Mouse (Mus musculus) limb, embryonic 10.5 days (tissue): ENCODE data around the gene Tubb4a. TPM values are rescaled to one million over a fixed set of nuclear protein-coding genes. Genes with fewer than 3 reads are reported as not detected.
"Not testable (repeated sequence)": the region's sequence is repeated elsewhere in the genome, so short reads cannot be mapped to it uniquely, and the experiment has no call there.

Experiments used
- DNase-seq: peaks from one replicate; pipeline ENCODE4 v3.0.0-alpha.2; 2017; ENCODE audit warnings: low spot score
- H3K27ac ChIP-seq: fragments of 300-500 bp; sonication (generic); 2 replicates; pipeline ENCODE4 v1.5.1; 2016; ENCODE audit warnings: mild to moderate bottlenecking
- H3K27me3 ChIP-seq: fragments of 300-500 bp; sonication (generic); 2 replicates; pipeline ENCODE4 v1.6.1; 2016; ENCODE audit warnings: low read depth, mild to moderate bottlenecking; ENCODE audit not compliant: poor library complexity, severe bottlenecking
- H3K36me3 ChIP-seq: fragments of 300-500 bp; sonication (generic); 2 replicates; pipeline ENCODE4 v1.6.1; 2016; ENCODE audit warnings: mild to moderate bottlenecking, moderate library complexity
- H3K4me1 ChIP-seq: fragments of 300-500 bp; sonication (generic); 2 replicates; pipeline ENCODE4 v1.6.1; 2016
- H3K4me3 ChIP-seq: fragments of 300-500 bp; sonication (generic); 2 replicates; pipeline ENCODE4 v1.5.1; 2016; ENCODE audit warnings: mild to moderate bottlenecking, moderate library complexity
- H3K9me3 ChIP-seq: fragments of 300-500 bp; sonication (generic); replicated peaks from 2 replicates; pipeline ENCODE4 v1.6.1; 2016; ENCODE audit warnings: mild to moderate bottlenecking
- WGBS: fragments of 180-500 bp; shearing (Covaris S2); methylation state at CpG from one replicate; pipeline ENCODE4 v1.1.7; 2016; 5-methylcytosine and 5-hydroxymethylcytosine counted together
- polyA plus RNA-seq: library from polyadenylated mRNA; unstranded; fragments of >200 nt; fragmentation: Nextera tagmentation; extraction: Ambion mirVana; gene quantifications from 2 replicates; pipeline ENCODE4 v1.2.1, GENCODE M21; 2016

The Tubb4a gene
- 3.3 and 5.4 TPM in 2 replicates for polyA plus RNA-seq

- Histone ChIP-seq H3K4me3 (peak within 1 kb of the TSS; percentile 46), H3K9me3 (no peaks in the 10 kb centered on the region), H3K36me3 (no peaks in the 10 kb centered on the region), H3K4me1 (peaks cover 9% of the 10 kb centered on the region), H3K27ac (peak within 1 kb of the TSS; percentile 65; the same call in 1 of the 2 replicates), H3K27me3 (peaks cover 41% of the 10 kb centered on the region)
- under 1% methylated on average over 31 of the region's 31 CpGs for WGBS
- peak; percentile 42 for DNase-seq
Measured at GRCm38 (mm10) chr17:57087049-57087832, at the start of gene Tubb4a. Gene Tubb4a (minus strand): TSS chr17:57087782.

- DNase-seq: no peak
- H3K4me1 ChIP-seq: no peaks in the 10 kb centered on the region
- no peaks in the 10 kb centered on the region for H3K36me3 ChIP-seq
- H3K27me3 ChIP-seq: peaks cover 8% of the 10 kb centered on the region; the same call in 1 of the 2 replicates
- H3K27ac ChIP-seq: no peak overlapping the region
- H3K4me3 ChIP-seq: no peak overlapping the region
- H3K9me3 ChIP-seq: no peaks in the 10 kb centered on the region
- WGBS: 89% methylated on average over 3 of the region's 3 CpGs
Measured at GRCm38 (mm10) chr17:57135635-57136034, 48.1 kb upstream of the Tubb4a start.

- Histone ChIP-seq H3K9me3 (no peaks in the 10 kb centered on the region), H3K4me1 (no peaks in the 10 kb centered on the region), H3K4me3 (no peak overlapping the region), H3K27ac (no peak overlapping the region), H3K27me3 (peaks cover 8% of the 10 kb centered on the region; the same call in 1 of the 2 replicates), H3K36me3 (no peaks in the 10 kb centered on the region)
- no peak for DNase-seq
- WGBS: 89% methylated on average over 2 of the region's 2 CpGs
Measured at GRCm38 (mm10) chr17:57134693-57135092, 47.1 kb upstream of the Tubb4a start.

- not testable (repeated sequence) for H3K4me1 ChIP-seq, H3K36me3 ChIP-seq, H3K27ac ChIP-seq, H3K4me3 ChIP-seq, H3K27me3 ChIP-seq, H3K9me3 ChIP-seq, DNase-seq
- 6% methylated on average over 3 of the region's 3 CpGs for WGBS
Measured at GRCm38 (mm10) chr17:57134021-57134420, 46.4 kb upstream of the Tubb4a start.

GRCm38 (mm10) chr17:57131793-57132192 is 44.2 kb upstream of the Tubb4a start:
- no peaks in the 10 kb centered on the region for H3K9me3 ChIP-seq
- WGBS: 83% methylated on average over 1 of the region's 1 CpGs
- H3K4me3 ChIP-seq: no peak overlapping the region
- H3K27ac ChIP-seq: no peak overlapping the region
- no peaks in the 10 kb centered on the region for H3K36me3 ChIP-seq
- DNase-seq: no peak
- H3K27me3 ChIP-seq: peaks cover 3% of the 10 kb centered on the region; the same call in 1 of the 2 replicates
- H3K4me1 ChIP-seq: no peaks in the 10 kb centered on the region

- no peaks in the 10 kb centered on the region for H3K9me3 ChIP-seq
- H3K4me3 ChIP-seq: no peak overlapping the region
- DNase-seq: no peak
- H3K27me3 ChIP-seq: no peaks in the 10 kb centered on the region
- WGBS: 55% methylated on average over 3 of the region's 3 CpGs
- H3K36me3 ChIP-seq: no peaks in the 10 kb centered on the region
- H3K27ac ChIP-seq: no peak overlapping the region
- H3K4me1 ChIP-seq: no peaks in the 10 kb centered on the region
Measured at GRCm38 (mm10) chr17:57125853-57126622, 38.5 kb upstream of the Tubb4a start.

- Histone ChIP-seq H3K36me3 (no peaks in the 10 kb centered on the region), H3K27ac (no peak overlapping the region), H3K4me3 (no peak overlapping the region), H3K9me3 (no peaks in the 10 kb centered on the region), H3K27me3 (no peaks in the 10 kb centered on the region), H3K4me1 (no peaks in the 10 kb centered on the region)
- 90% methylated on average over 4 of the region's 4 CpGs for WGBS
- no peak for DNase-seq
Measured at GRCm38 (mm10) chr17:57124792-57125191, 37.2 kb upstream of the Tubb4a start.

GRCm38 (mm10) chr17:57123192-57124118 is 35.9 kb upstream of the Tubb4a start:
- no peak for DNase-seq
- 89% methylated on average over 11 of the region's 11 CpGs for WGBS
- H3K27me3 ChIP-seq: no peaks in the 10 kb centered on the region
- no peaks in the 10 kb centered on the region for H3K9me3 ChIP-seq
- H3K4me3 ChIP-seq: no peak overlapping the region
- H3K36me3 ChIP-seq: no peaks in the 10 kb centered on the region
- H3K4me1 ChIP-seq: peaks cover 6% of the 10 kb centered on the region
- no peak overlapping the region for H3K27ac ChIP-seq

- WGBS: 77% methylated on average over 2 of the region's 2 CpGs
- no peaks in the 10 kb centered on the region for H3K27me3 ChIP-seq
- H3K9me3 ChIP-seq: no peaks in the 10 kb centered on the region
- no peak overlapping the region for H3K27ac ChIP-seq
- DNase-seq: no peak
- H3K4me1 ChIP-seq: peaks cover 8% of the 10 kb centered on the region
- H3K36me3 ChIP-seq: no peaks in the 10 kb centered on the region
- H3K4me3 ChIP-seq: no peak overlapping the region
Measured at GRCm38 (mm10) chr17:57121856-57122255, 34.3 kb upstream of the Tubb4a start.

GRCm38 (mm10) chr17:57118524-57119349 is 31.2 kb upstream of the Tubb4a start:
- Histone ChIP-seq H3K4me3 (0 out of 2 replicates have a peak overlapping the region, but pooled peaks have one; percentile 10), H3K4me1 (peaks cover 8% of the 10 kb centered on the region), H3K9me3 (no peaks in the 10 kb centered on the region), H3K27me3 (no peaks in the 10 kb centered on the region), H3K36me3 (no peaks in the 10 kb centered on the region), H3K27ac (no peak overlapping the region)
- peak; percentile 58 for DNase-seq
- 2% methylated on average over 11 of the region's 11 CpGs for WGBS

- WGBS: 75% methylated on average over 2 of the region's 2 CpGs
- Histone ChIP-seq H3K4me1 (peaks cover 8% of the 10 kb centered on the region), H3K36me3 (no peaks in the 10 kb centered on the region), H3K9me3 (no peaks in the 10 kb centered on the region), H3K4me3 (no peak overlapping the region), H3K27me3 (no peaks in the 10 kb centered on the region), H3K27ac (no peak overlapping the region)
- no peak for DNase-seq
Measured at GRCm38 (mm10) chr17:57116801-57117200, 29.2 kb upstream of the Tubb4a start.
